Mouse (Mus musculus) left cerebral cortex, adult 11 months (tissue): ENCODE measurements around the gene Kctd8.
A peak's percentile ranks its signal among the peaks of the same experiment; 100 is the strongest.
"Not testable (repeated sequence)": the region's sequence is repeated elsewhere in the genome, so short reads cannot be mapped to it uniquely, and the experiment has no call there.

Experiments used
- DNase-seq: peaks from one replicate; pipeline ENCODE4 v3.0.0; 2022; ENCODE audit warnings: low spot score

Gene Kctd8

GRCm38 (mm10) chr5:69340919-69341801 is at the start of gene Kctd8:
Gene Kctd8 (minus strand): TSS chr5:69341679.
- DNase-seq: peak; percentile 26

GRCm38 (mm10) chr5:69379072-69379471 is 37.6 kb upstream of the Kctd8 start:
- DNase-seq: no peak

- no peak for DNase-seq
Observed at GRCm38 (mm10) chr5:69350596-69350995, 9.1 kb upstream of the Kctd8 start.

GRCm38 (mm10) chr5:69340102-69340918 is 1.2 kb downstream of the Kctd8 start:
- DNase-seq: peak; percentile 32

GRCm38 (mm10) chr5:69339623-69339970 is 1.9 kb downstream of the Kctd8 start:
- no peak for DNase-seq

- DNase-seq: no peak
Observed at GRCm38 (mm10) chr5:69338916-69339622, 2.4 kb downstream of the Kctd8 start.

- DNase-seq: no peak
Observed at GRCm38 (mm10) chr5:69327561-69327960, 13.9 kb downstream of the Kctd8 start.

- DNase-seq: no peak
Observed at GRCm38 (mm10) chr5:69324566-69325230, 16.8 kb downstream of the Kctd8 start.

- no peak for DNase-seq
Observed at GRCm38 (mm10) chr5:69312611-69313010, 28.9 kb downstream of the Kctd8 start.

GRCm38 (mm10) chr5:69301665-69302064 is 39.8 kb downstream of the Kctd8 start:
- no peak for DNase-seq

GRCm38 (mm10) chr5:69292353-69292752 is 49.1 kb downstream of the Kctd8 start:
- DNase-seq: no peak

- no peak for DNase-seq
Observed at GRCm38 (mm10) chr5:69284359-69284758, 57.1 kb downstream of the Kctd8 start.

GRCm38 (mm10) chr5:69252366-69252765 is 89.1 kb downstream of the Kctd8 start:
- DNase-seq: no peak

- no peak for DNase-seq
Observed at GRCm38 (mm10) chr5:69241931-69242330, 99.5 kb downstream of the Kctd8 start.

- DNase-seq: no peak
Observed at GRCm38 (mm10) chr5:69233560-69233959, 107.9 kb downstream of the Kctd8 start.

GRCm38 (mm10) chr5:69231649-69232048 is 109.8 kb downstream of the Kctd8 start:
- DNase-seq: not testable (repeated sequence)

GRCm38 (mm10) chr5:69227147-69227546 is 114.3 kb downstream of the Kctd8 start:
- DNase-seq: no peak

- DNase-seq: no peak
Observed at GRCm38 (mm10) chr5:69222608-69223007, 118.9 kb downstream of the Kctd8 start.

GRCm38 (mm10) chr5:69215216-69215615 is 126.3 kb downstream of the Kctd8 start:
- DNase-seq: no peak

GRCm38 (mm10) chr5:69209401-69209800 is 132.1 kb downstream of the Kctd8 start:
- no peak for DNase-seq

GRCm38 (mm10) chr5:69207713-69208112 is 133.8 kb downstream of the Kctd8 start:
- no peak for DNase-seq
